Mouse (Mus musculus) embryo, embryonic 11.5 days (tissue): ENCODE measurements around the gene Pcnx3.

Experiments
- DNase-seq: peaks from one replicate; pipeline ENCODE4 v3.0.0-alpha.2; 2012; ENCODE audit warnings: low read depth, low spot score

Gene Pcnx3

DNA sequence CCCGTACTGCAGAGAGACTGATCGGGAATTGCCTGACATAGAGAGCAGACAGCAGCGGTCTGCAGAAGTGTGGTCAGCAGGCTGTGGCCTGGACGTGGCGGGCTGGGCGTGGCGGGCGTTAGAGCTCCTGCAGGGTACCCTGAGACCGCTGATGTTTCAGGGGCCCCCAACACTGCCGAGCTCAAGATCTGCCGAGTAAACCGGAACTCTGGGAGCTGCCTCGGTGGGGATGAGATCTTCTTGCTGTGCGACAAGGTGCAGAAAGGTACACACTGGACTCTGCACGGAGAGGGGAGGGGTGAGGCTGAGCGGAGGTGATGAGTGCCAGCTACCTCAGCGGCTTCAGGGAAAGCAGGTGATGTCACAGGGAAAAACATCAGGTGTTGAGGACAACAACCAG, 47.7 kb downstream of the Pcnx3 start:
- DNase-seq = no peak

DNA sequence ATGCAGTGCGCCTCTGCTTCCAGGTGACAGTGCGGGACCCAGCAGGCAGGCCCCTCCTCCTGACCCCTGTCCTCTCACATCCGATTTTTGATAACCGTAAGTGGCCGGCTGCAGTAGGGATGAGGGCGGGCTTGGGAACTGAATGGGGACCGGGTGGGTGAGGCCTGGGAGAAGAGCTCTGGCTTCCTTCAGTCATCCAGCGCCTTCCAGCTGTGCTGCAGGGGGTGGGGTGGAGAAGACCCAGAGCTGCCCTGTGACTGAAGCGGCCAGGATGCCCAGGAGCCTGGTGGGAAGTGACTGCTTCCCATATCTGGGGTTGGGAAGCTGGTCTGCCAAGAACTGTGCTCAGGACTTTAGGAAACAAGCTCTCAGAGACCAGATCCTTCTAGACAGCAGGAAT, 48.4 kb downstream of the Pcnx3 start:
- DNase-seq = no peak

DNA sequence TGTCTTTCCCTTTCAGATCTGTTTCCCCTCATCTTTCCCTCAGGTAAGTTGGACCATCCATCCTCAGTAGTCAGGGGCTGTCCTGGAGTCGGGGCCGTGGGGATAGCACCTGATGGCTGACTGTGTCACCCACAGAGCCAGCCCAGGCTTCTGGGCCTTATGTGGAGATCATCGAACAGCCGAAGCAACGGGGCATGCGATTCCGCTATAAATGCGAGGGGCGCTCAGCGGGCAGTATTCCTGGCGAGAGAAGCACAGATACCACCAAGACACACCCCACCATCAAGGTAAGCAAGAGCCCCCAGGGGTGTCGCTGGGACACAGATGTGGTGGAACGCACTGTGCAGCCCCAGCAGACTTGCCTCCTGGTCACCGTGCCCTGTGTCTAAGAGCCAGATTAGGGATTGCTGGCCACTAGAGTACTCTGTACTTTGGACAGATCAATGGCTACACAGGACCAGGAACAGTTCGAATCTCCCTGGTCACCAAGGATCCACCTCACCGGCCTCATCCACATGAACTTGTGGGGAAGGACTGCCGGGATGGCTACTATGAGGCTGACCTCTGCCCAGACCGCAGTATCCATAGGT, 50.2 kb downstream of the Pcnx3 start:
- no peak for DNase-seq

DNA sequence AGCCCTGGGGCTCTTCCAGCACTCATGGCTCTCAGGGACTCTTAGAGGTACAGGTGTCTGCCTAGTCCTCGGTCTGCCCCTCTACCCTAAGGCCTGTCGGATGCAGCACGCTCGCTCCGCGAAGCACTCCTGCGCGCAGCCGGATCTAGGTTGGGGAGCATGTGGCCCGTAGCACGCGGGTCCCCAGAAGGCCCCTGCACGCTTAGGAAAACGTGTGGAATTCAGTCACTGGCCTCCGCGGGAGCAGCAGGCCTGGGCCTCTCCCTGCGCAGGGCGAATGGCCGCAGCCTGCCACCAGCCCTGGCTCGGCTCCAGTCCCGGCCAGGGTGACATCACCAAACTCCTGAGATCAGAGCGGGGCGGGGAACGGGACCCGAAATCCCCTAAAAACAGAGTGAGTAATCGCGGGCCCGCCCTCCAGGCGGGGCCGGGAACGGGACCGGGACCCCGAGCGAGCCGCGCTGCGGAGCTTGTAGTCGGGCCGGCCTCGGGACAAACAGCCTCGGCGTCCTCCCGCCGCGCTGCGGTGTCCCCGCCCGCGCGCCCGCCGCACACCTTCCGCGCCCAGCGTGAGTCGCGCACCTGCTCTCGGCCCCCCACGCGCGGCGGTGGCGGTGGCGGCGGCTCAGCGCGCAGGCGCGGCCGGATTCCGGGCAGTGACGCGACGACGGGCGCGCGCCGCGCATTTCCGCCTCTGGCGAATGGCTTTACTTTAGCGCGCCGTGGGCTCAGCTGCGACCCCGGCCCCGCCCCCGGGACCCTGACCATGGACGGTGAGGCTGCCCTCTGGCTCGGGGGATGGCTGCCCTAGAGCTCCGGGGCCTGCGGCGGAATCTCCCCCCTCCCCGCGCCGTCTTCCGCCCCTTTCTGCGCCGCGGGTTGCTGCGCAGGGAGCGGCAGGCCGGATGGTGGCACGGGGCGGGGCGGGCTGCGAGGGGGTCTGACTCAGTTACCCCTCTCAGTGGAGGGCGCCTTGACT, 51.4 kb downstream of the Pcnx3 start, which contains the start of gene Rela:
TSS of gene Rela (plus strand) at position 415 of the 979 bp plus-strand sequence.
- DNase-seq = peak; percentile 65

DNA sequence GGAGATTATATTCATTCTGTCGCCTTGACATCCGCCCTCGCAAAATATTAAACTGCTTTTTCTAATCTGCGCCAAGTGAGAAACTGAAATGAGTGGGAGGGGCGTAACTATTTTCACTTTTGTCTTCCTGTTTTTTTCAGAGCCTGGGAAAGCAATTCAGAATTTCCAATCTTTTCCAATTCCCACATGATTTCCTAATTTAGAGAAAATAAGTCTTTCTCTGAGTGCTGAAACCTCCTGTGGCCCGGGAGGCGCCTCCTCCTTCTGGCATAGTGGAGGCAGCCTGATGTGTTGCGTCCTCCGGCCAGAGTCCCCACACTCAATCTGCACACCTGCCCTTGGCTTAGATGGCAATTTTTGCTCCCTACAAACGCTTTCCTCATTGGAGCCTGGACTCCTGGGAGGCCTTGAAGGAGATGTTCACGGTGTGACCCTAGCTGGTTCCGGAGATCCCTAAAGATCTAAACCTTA, 52.1 kb downstream of the Pcnx3 start:
- no peak for DNase-seq

DNA sequence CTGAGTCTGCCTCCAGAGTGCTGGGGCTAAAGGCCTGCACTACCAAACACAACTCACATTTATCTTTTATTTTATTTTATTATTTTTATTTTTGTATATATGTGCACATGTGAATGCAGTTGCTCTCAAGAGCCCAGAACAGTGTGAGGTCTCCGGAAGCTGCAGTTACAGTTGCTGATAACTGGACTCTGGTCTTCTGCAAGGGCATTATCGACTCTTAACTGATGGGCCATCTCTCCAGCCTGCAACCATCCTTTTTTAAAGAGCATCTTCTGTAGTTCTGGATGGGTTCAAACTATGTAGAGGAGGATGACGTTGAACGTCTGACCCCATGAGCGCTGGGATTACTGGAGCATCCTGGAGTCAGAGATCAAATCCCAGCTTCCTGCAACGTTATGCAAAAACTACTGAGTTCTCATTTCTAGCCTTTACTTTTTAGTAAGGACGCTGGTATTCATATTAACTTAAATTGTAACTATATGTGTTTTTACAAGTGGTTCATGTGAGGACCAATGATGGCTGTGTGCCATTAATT, 52.6 kb downstream of the Pcnx3 start:
- no peak for DNase-seq

DNA sequence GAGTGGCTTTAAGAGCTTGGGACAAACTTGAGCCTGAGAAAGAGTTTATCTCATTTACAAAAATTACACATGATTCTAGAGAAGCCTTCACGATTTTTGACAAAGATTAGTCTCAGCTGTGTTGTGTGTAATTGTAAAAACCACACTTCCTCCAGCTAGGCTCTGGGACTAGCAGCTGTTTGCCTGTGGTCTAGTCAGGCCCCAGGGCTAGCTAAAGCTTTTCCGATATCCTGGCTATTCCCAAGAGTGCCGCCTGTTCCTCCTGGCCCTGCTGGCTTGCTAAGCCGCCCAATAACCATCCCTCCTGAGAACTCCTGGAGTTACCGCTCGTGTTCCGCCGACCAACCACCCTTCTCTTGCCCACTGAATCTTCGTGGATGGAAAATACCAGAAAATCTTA, 56.6 kb downstream of the Pcnx3 start:
- DNase-seq = no peak

DNA sequence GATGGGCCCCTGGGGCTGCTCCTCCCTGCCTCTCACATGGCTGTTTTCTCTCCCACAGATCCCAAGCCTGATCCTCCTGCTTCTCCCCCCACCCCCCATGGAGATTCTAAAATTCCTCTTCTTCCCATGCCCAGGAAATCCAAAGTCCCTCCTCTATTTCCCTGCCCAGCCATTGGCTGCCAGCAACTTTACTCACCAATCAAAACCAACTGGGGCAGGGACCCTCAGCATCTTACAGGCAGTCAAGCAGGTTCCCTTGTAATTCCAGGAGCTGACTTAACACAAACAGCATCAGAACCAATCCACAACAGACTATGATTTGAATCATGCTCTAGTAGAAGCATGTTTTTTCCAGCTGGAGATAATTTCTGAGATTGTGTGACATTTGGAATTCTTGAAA, 58.8 kb downstream of the Pcnx3 start:
- DNase-seq = no peak

DNA sequence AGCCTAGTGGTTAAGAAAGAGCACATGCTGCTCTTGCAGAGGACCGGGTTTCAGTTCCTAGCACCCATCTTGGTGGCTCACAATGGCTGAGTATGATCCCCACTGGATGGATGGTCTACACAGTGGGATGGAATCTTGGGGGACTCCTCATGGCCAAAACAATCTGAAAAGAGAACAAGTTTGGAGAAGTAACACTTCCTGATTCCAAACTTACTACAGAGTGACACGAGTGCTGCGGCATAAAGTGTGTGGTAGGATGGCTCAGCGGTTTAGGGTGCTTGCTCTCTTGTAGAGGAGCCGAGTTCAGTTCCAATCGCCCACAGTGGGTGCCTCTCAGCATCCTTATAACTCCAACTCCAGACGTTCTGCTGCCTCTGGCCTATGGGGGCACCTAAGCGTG, 63.4 kb downstream of the Pcnx3 start:
- DNase-seq = no peak

DNA sequence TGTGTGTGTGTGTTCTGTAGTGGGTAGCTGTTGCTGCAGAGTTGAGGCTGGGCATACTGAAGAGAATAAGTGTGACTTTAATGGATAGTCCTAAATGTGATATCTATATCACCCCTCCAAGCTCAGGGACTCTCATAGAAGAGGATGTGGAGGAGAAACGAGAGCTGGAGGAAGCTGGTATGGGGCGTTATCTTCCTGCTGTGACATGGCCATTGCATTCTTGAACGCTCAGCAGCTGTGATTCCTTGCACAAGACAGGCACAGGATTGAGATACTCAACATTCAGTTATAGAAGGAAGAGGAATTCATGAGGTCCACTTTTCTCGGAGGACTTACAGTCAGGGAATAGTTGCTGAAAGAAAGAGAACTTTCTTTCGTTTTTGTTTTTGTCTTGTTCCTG, 66.8 kb downstream of the Pcnx3 start:
- DNase-seq = no peak

DNA sequence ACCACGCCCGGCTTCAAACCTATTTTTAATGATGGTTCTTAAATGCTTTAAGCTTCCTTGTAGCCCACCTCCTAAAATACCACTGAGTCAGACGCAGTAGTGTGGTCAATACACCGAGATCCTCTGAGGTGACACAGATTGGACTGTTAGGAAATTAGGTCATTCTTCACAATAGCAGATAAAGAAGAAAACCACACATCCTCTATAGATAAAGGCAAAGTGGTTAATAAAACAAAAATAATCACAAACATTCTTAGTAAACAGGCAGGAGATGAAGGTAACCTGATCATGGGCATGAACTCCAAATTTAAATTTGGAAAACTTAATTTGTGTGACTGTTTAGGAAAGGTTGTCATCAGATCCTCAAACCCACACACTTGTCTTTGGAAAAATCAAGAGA, 68.7 kb downstream of the Pcnx3 start:
- no peak for DNase-seq

DNA sequence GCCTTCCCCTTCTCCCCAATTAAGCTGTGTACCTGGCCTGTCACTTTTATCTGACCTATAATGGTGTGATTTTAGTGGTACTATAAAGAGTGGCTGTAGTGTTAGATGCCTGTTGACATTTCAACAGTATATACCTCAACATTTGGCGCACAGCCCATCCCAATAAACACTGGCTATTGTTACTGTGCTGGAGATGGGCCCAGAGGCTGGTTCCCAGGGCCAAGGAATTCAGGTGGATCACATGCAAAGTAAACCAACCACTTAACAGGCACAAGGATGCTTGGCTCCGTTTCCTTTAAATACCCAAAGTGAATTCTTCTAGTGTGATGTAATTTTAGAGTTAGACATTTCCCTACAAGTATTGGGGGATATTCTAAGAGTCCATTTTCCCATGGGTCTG, 73.8 kb downstream of the Pcnx3 start:
- no peak for DNase-seq
